Mouse (Mus musculus): ENCODE results near the gene Zcchc24.

- TF ChIP-seq POLR2A (IDR thresholded peaks at IDR 0.05; ENCODE audit: borderline replicate concordance, low read depth, low read length) = no peak
- TF ChIP-seq CTCF (IDR thresholded peaks at IDR 0.05; ENCODE audit: low read depth, low read length) = no peak
Observed at GRCm38 (mm10) chr14:25802511-25802910, 33.7 kb upstream of the Zcchc24 start.

Data from bone marrow macrophage, adult 2 months (primary cell).